Mouse (Mus musculus) hindbrain, postnatal 0 days (tissue): ENCODE results near the gene Creb1. TPM values are rescaled to one million over a fixed set of nuclear protein-coding genes. Genes with fewer than 3 reads are reported as not detected.

Source experiments
- ATAC-seq: fragments of 200-750 bp; cut with Nextera tagmentation; 2 replicates; pipeline ENCODE4 v1.8.0; 2017; ENCODE audit warnings: mild to moderate bottlenecking, moderate TSS enrichment, moderate library complexity
- DNase-seq: peaks from one replicate; pipeline ENCODE4 v3.0.0-alpha.2; 2015; ENCODE audit warnings: low spot score
- H3K27ac ChIP-seq: fragments of 300-500 bp; sonication (generic); 2 replicates; pipeline ENCODE4 v1.5.1; 2014; ENCODE audit warnings: mild to moderate bottlenecking
- H3K27me3 ChIP-seq: fragments of 300-500 bp; sonication (generic); 2 replicates; pipeline ENCODE4 v1.6.1; 2014; ENCODE audit warnings: low read length, mixed read lengths; ENCODE audit not compliant: insufficient read depth
- H3K36me3 ChIP-seq: fragments of 300-500 bp; sonication (generic); 2 replicates; pipeline ENCODE4 v1.6.1; 2014; ENCODE audit warnings: low read length, mixed read lengths; ENCODE audit not compliant: insufficient read depth
- H3K4me1 ChIP-seq: fragments of 300-500 bp; sonication (generic); 2 replicates; pipeline ENCODE4 v1.6.1; 2014; ENCODE audit warnings: antibody characterized with exemption, low read length, mixed read lengths; ENCODE audit not compliant: insufficient read depth
- H3K4me2 ChIP-seq: fragments of 300-500 bp; sonication (generic); 2 replicates; pipeline ENCODE4 v1.6.1; 2014; ENCODE audit warnings: low read depth, mild to moderate bottlenecking, low read length, moderate library complexity, mixed read lengths
- H3K4me3 ChIP-seq: fragments of 300-500 bp; sonication (generic); 2 replicates; pipeline ENCODE4 v1.5.1; 2014; ENCODE audit warnings: low read length
- H3K9ac ChIP-seq: fragments of 300-500 bp; sonication (generic); replicated peaks from 2 replicates; pipeline ENCODE4 v1.6.1; 2014; ENCODE audit warnings: mild to moderate bottlenecking, low read length, moderate library complexity, mixed read lengths
- H3K9me3 ChIP-seq: fragments of 300-500 bp; sonication (generic); 2 replicates; pipeline ENCODE4 v1.6.1; 2016; ENCODE audit warnings: low read length, mixed read lengths
- CTCF ChIP-seq: IDR thresholded peaks from 2 replicates; pipeline ENCODE4 v1.5.1; 2016; ENCODE audit warnings: antibody characterized with exemption, control low read depth, low read depth
- WGBS: fragments of 180-500 bp; shearing (Covaris S2); extraction: QIAGEN DNeasy Blood & Tissue Kit; methylation state at CpG from one replicate; pipeline ENCODE4 v1.1.7; 2014; 5-methylcytosine and 5-hydroxymethylcytosine counted together
- polyA plus RNA-seq: library from polyadenylated mRNA; unstranded; fragments of >200 nt; fragmentation: Nextera tagmentation; extraction: Ambion mirVana; gene quantifications from 2 replicates; pipeline ENCODE4 v1.2.1, GENCODE M21; 2015
- total RNA-seq: library from RNA; depleted of rRNA; stranded (reverse); fragments of >200 nt; gene quantifications from 2 replicates; pipeline ENCODE4 v1.2.3, GENCODE M21; 2014

Creb1 gene
- total and polyA plus RNA-seq, 2 experiments from 2014 or later: 12.4 to 50.3 TPM

DNA sequence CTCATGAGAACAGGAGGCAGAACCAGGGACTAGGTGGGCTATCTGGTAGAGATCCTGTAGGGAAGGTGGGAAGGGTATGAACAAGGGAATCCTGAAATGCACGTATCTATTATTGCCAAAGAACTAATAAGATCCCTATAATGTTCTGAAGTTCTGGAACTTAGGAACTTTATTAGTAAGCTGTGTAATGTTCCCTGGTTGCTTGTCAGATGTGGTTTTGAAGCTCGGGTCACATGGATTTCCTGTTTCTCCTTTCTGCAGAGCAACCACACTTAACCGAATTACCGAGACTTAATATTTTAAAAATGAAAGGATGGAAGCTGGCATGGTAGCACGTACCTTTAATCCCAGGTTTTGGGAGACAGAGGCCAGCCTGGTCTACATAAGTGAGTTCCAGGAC, 70.9 kb downstream of the Creb1 start:
- whole genome bisulfite sequencing: 95% methylated on average over 5 of the region's 5 CpGs

GRCm38 (mm10) chr1:64609145-64609544, 76.7 kb downstream of the Creb1 start:
- Histone ChIP-seq H3K4me1 (no peaks in the 10 kb centered on the region), H3K4me3 (no peak overlapping the region), H3K9ac (no peak overlapping the region), H3K27ac (no peak overlapping the region), H3K4me2 (no peak overlapping the region), H3K9me3 (no peaks in the 10 kb centered on the region), H3K36me3 (peaks cover 20% of the 10 kb centered on the region), H3K27me3 (no peaks in the 10 kb centered on the region)
- no peak for TF ChIP-seq CTCF
- 79% methylated on average over 4 of the region's 4 CpGs for WGBS
- no peak for DNase-seq
- ATAC-seq: no peak

More for the DNA sequence above, 70.9 kb downstream of the Creb1 start:
- Histone ChIP-seq H3K4me1 (no peaks in the 10 kb centered on the region), H3K27ac (no peak overlapping the region), H3K4me2 (no peak overlapping the region), H3K36me3 (peaks cover 12% of the 10 kb centered on the region), H3K27me3 (no peaks in the 10 kb centered on the region), H3K9ac (no peak overlapping the region), H3K4me3 (no peak overlapping the region), H3K9me3 (no peaks in the 10 kb centered on the region)
- no peak for ATAC-seq
- TF ChIP-seq CTCF: no peak
- DNase-seq: no peak

- Histone ChIP-seq H3K27ac (no peak overlapping the region), H3K9ac (no peak overlapping the region), H3K36me3 (peaks cover 25% of the 10 kb centered on the region), H3K4me2 (no peak overlapping the region), H3K4me3 (no peak overlapping the region), H3K27me3 (no peaks in the 10 kb centered on the region), H3K9me3 (no peaks in the 10 kb centered on the region), H3K4me1 (no peaks in the 10 kb centered on the region)
- WGBS: 87% methylated on average over 9 of the region's 9 CpGs
- ATAC-seq (no peak), DNase-seq (no peak)
- TF ChIP-seq CTCF: no peak
These were observed 77.5 kb downstream of the Creb1 start for GRCm38 (mm10) chr1:64609976-64610375.

GRCm38 (mm10) chr1:64614311-64614710, 81.9 kb downstream of the Creb1 start:
- Histone ChIP-seq H3K9me3 (no peaks in the 10 kb centered on the region), H3K9ac (no peak overlapping the region), H3K27me3 (no peaks in the 10 kb centered on the region), H3K4me2 (no peak overlapping the region), H3K4me3 (no peak overlapping the region), H3K36me3 (peaks cover 15% of the 10 kb centered on the region), H3K4me1 (peaks cover 5% of the 10 kb centered on the region; the same call in 1 of the 2 replicates), H3K27ac (no peak overlapping the region)
- DNase-seq (no peak), ATAC-seq (no peak)
- 88% methylated on average over 9 of the region's 9 CpGs for WGBS
- TF ChIP-seq CTCF: no peak

GRCm38 (mm10) chr1:64614801-64615345, 82.4 kb downstream of the Creb1 start:
- no peak for TF ChIP-seq CTCF
- H3K27ac ChIP-seq: no peak overlapping the region
- H3K9ac ChIP-seq: no peak overlapping the region
- H3K4me1 ChIP-seq: peaks cover 5% of the 10 kb centered on the region; the same call in 1 of the 2 replicates
- H3K4me3 ChIP-seq: no peak overlapping the region
- no peak for ATAC-seq
- no peaks in the 10 kb centered on the region for H3K27me3 ChIP-seq
- H3K9me3 ChIP-seq: no peaks in the 10 kb centered on the region
- H3K4me2 ChIP-seq: no peak overlapping the region
- no peak for DNase-seq
- WGBS: 80% methylated on average over 10 of the region's 10 CpGs
- peaks cover 15% of the 10 kb centered on the region for H3K36me3 ChIP-seq

- peaks cover 5% of the 10 kb centered on the region; the same call in 1 of the 2 replicates for H3K4me1 ChIP-seq
- H3K36me3 ChIP-seq: peaks cover 10% of the 10 kb centered on the region; the same call in 1 of the 2 replicates
- DNase-seq: no peak
- no peaks in the 10 kb centered on the region for H3K27me3 ChIP-seq
- H3K4me3 ChIP-seq: no peak overlapping the region
- 79% methylated on average over 11 of the region's 11 CpGs for WGBS
- no peak overlapping the region for H3K27ac ChIP-seq
- TF ChIP-seq CTCF: no peak
- ATAC-seq: no peak
- H3K9ac ChIP-seq: no peak overlapping the region
- H3K4me2 ChIP-seq: peak overlapping the region; percentile 60; the same call in 1 of the 2 replicates
- H3K9me3 ChIP-seq: no peaks in the 10 kb centered on the region
These were observed 83.1 kb downstream of the Creb1 start for GRCm38 (mm10) chr1:64615531-64615991.

DNA sequence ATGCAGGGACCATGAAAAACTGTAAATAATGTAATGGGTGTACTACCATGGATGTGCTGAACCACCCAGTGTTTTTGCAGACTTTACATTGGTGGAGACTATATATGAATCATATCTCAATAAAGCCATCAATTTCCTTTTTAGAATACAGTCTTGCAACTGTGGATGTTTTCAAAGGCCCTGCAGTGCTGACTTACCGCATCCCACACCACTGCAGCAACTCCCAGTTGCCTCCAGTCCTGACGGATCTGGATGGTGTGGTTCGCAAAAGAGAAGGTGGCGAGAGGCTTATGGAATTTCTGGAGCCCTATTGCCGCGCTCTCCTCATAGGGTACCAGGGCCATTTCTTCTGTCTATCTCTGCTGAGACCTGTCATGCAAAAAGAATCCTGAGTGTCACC, 83.6 kb downstream of the Creb1 start:
- Histone ChIP-seq H3K27me3 (no peaks in the 10 kb centered on the region), H3K4me2 (peak overlapping the region; percentile 60), H3K27ac (no peak overlapping the region; the same call in 1 of the 2 replicates), H3K36me3 (peaks cover 8% of the 10 kb centered on the region; the same call in 1 of the 2 replicates), H3K9me3 (no peaks in the 10 kb centered on the region), H3K9ac (peak overlapping the region; percentile 87), H3K4me1 (peaks cover 5% of the 10 kb centered on the region; the same call in 1 of the 2 replicates), H3K4me3 (peak overlapping the region; percentile 79)
- TF ChIP-seq CTCF: no peak
- ATAC-seq: no peak
- WGBS: 55% methylated on average over 6 of the region's 6 CpGs
- DNase-seq: no peak
